Mouse (Mus musculus): ENCODE measurements around the gene E130311K13Rik. TPM values are rescaled to one million over a fixed set of nuclear protein-coding genes. Genes with fewer than 3 reads are reported as not detected.

The E130311K13Rik gene
- polyA plus RNA-seq, 1 experiment from 2014 or later, result 6.7 TPM

- H3K27me3 ChIP-seq, result no peaks in the 10 kb centered on the region
- no peak overlapping the region for H3K4me3 ChIP-seq
- peaks cover 10% of the 10 kb centered on the region for H3K36me3 ChIP-seq
- WGBS, result 68% methylated on average over 3 of the region's 3 CpGs
- no peaks in the 10 kb centered on the region for H3K4me1 ChIP-seq (replicated peaks)
- no peaks in the 10 kb centered on the region for H3K9me3 ChIP-seq
- H3K9ac ChIP-seq, result no peak overlapping the region
- no peak overlapping the region for H3K4me2 ChIP-seq
- ATAC-seq (ENCODE audit: low FRiP score, low read depth), result no peak
- no peak overlapping the region for H3K27ac ChIP-seq (replicated peaks)
Measured at GRCm38 (mm10) chr3:63919634-63920033, 9.6 kb downstream of the E130311K13Rik start.

- peaks cover 2% of the 10 kb centered on the region; the same call in 1 of the 2 replicates for H3K4me1 ChIP-seq (replicated peaks)
- no peaks in the 10 kb centered on the region for H3K9me3 ChIP-seq
- peaks cover 6% of the 10 kb centered on the region; the same call in 1 of the 2 replicates for H3K36me3 ChIP-seq
- H3K27me3 ChIP-seq, result no peaks in the 10 kb centered on the region
- H3K4me3 ChIP-seq, result no peak overlapping the region
- no peak overlapping the region for H3K9ac ChIP-seq
- WGBS, result 83% methylated on average over 4 of the region's 4 CpGs
- ATAC-seq (ENCODE audit: low FRiP score, low read depth), result no peak
- no peak overlapping the region for H3K27ac ChIP-seq (replicated peaks)
- no peak overlapping the region for H3K4me2 ChIP-seq
Measured at GRCm38 (mm10) chr3:63910301-63910700, 19.0 kb downstream of the E130311K13Rik start.

- Histone ChIP-seq H3K4me2 (peak overlapping the region; percentile 91), H3K27ac (replicated peaks) (no peak overlapping the region), H3K36me3 (no peaks in the 10 kb centered on the region), H3K4me3 (peak overlapping the region; percentile 41), H3K9ac (peak overlapping the region; percentile 53), H3K27me3 (no peaks in the 10 kb centered on the region), H3K4me1 (replicated peaks) (peaks cover 7% of the 10 kb centered on the region), H3K9me3 (no peaks in the 10 kb centered on the region)
- under 1% methylated on average over 18 of the region's 18 CpGs for WGBS
- no peak for ATAC-seq (ENCODE audit: low FRiP score, low read depth)
Measured at GRCm38 (mm10) chr3:63905241-63905640, 24.0 kb downstream of the E130311K13Rik start.

GRCm38 (mm10) chr3:63904157-63904556, 25.1 kb downstream of the E130311K13Rik start:
- H3K27me3 ChIP-seq, result no peaks in the 10 kb centered on the region
- 82% methylated on average over 2 of the region's 2 CpGs for WGBS
- no peak overlapping the region for H3K4me2 ChIP-seq
- H3K9me3 ChIP-seq, result no peaks in the 10 kb centered on the region
- H3K27ac ChIP-seq (replicated peaks), result no peak overlapping the region
- no peak overlapping the region for H3K4me3 ChIP-seq
- peaks cover 16% of the 10 kb centered on the region for H3K4me1 ChIP-seq (replicated peaks)
- H3K9ac ChIP-seq, result no peak overlapping the region
- ATAC-seq (ENCODE audit: low FRiP score, low read depth), result no peak
- no peaks in the 10 kb centered on the region for H3K36me3 ChIP-seq

- H3K27me3 ChIP-seq, result no peaks in the 10 kb centered on the region
- 1% methylated on average over 12 of the region's 12 CpGs for WGBS
- H3K4me2 ChIP-seq, result peak overlapping the region; percentile 90
- H3K4me3 ChIP-seq, result peak overlapping the region; percentile 65
- no peaks in the 10 kb centered on the region for H3K9me3 ChIP-seq
- H3K9ac ChIP-seq, result no peak overlapping the region
- H3K27ac ChIP-seq (replicated peaks), result 0 out of 2 replicates have a peak overlapping the region, but pooled peaks have one; percentile 13
- no peaks in the 10 kb centered on the region for H3K36me3 ChIP-seq
- H3K4me1 ChIP-seq (replicated peaks), result peaks cover 30% of the 10 kb centered on the region
- ATAC-seq (ENCODE audit: low FRiP score, low read depth), result 0 out of 2 replicates have a peak, but pooled peaks have one; percentile 2
Measured at GRCm38 (mm10) chr3:63900021-63900571, 29.2 kb downstream of the E130311K13Rik start.

- WGBS, result 0% methylated on average over 12 of the region's 12 CpGs
- peak within 1 kb of the TSS; percentile 81 for H3K27ac ChIP-seq (replicated peaks)
Measured at GRCm38 (mm10) chr3:63899309-63899695, 30.0 kb downstream of the E130311K13Rik start, which contains the start of gene Plch1. Gene Plch1, minus strand, starts transcription at chr3:63899472.

GRCm38 (mm10) chr3:63898581-63899308, 30.5 kb downstream of the E130311K13Rik start:
- H3K27ac ChIP-seq (replicated peaks), result peak overlapping the region; percentile 81
- peak overlapping the region; percentile 65 for H3K4me3 ChIP-seq
- WGBS, result under 1% methylated on average over 41 of the region's 41 CpGs
- H3K9me3 ChIP-seq, result no peaks in the 10 kb centered on the region
- ATAC-seq (ENCODE audit: low FRiP score, low read depth), result peak; percentile 92
- no peaks in the 10 kb centered on the region for H3K27me3 ChIP-seq
- H3K9ac ChIP-seq, result peak overlapping the region; percentile 66
- peak overlapping the region; percentile 90 for H3K4me2 ChIP-seq
- H3K4me1 ChIP-seq (replicated peaks), result peaks cover 29% of the 10 kb centered on the region
- H3K36me3 ChIP-seq, result no peaks in the 10 kb centered on the region

More at GRCm38 (mm10) chr3:63899309-63899695, 30.0 kb downstream of the E130311K13Rik start, which contains the start of gene Plch1:
- H3K4me3 ChIP-seq, result peak within 1 kb of the TSS; percentile 65
- no peaks in the 10 kb centered on the region for H3K27me3 ChIP-seq
- H3K9me3 ChIP-seq, result no peaks in the 10 kb centered on the region
- H3K4me2 ChIP-seq, result peak within 1 kb of the TSS; percentile 90
- peak; percentile 80 for ATAC-seq (ENCODE audit: low FRiP score, low read depth)
- peaks cover 29% of the 10 kb centered on the region for H3K4me1 ChIP-seq (replicated peaks)
- H3K9ac ChIP-seq, result peak within 1 kb of the TSS; percentile 66
- H3K36me3 ChIP-seq, result no peaks in the 10 kb centered on the region

GRCm38 (mm10) chr3:63897177-63897576, 32.1 kb downstream of the E130311K13Rik start:
- no peaks in the 10 kb centered on the region for H3K9me3 ChIP-seq
- 0 out of 2 replicates have a peak overlapping the region, but pooled peaks have one; percentile 65 for H3K4me3 ChIP-seq
- no peak overlapping the region for H3K27ac ChIP-seq (replicated peaks)
- peaks cover 29% of the 10 kb centered on the region for H3K4me1 ChIP-seq (replicated peaks)
- H3K27me3 ChIP-seq, result no peaks in the 10 kb centered on the region
- H3K4me2 ChIP-seq, result peak overlapping the region; percentile 90
- H3K9ac ChIP-seq, result no peak overlapping the region
- no peaks in the 10 kb centered on the region for H3K36me3 ChIP-seq
- no peak for ATAC-seq (ENCODE audit: low FRiP score, low read depth)
- WGBS, result 0% methylated on average over 1 of the region's 1 CpGs

GRCm38 (mm10) chr3:63896303-63896702, 33.0 kb downstream of the E130311K13Rik start:
- Histone ChIP-seq H3K9me3 (no peaks in the 10 kb centered on the region), H3K4me1 (replicated peaks) (peaks cover 29% of the 10 kb centered on the region), H3K27me3 (no peaks in the 10 kb centered on the region), H3K36me3 (no peaks in the 10 kb centered on the region), H3K27ac (replicated peaks) (no peak overlapping the region), H3K9ac (no peak overlapping the region), H3K4me2 (no peak overlapping the region), H3K4me3 (no peak overlapping the region)
- no peak for ATAC-seq (ENCODE audit: low FRiP score, low read depth)
- 40% methylated on average over 4 of the region's 4 CpGs for WGBS

GRCm38 (mm10) chr3:63895786-63896185, 33.5 kb downstream of the E130311K13Rik start:
- peaks cover 29% of the 10 kb centered on the region for H3K4me1 ChIP-seq (replicated peaks)
- 21% methylated on average over 2 of the region's 2 CpGs for whole genome bisulfite sequencing
- no peaks in the 10 kb centered on the region for H3K9me3 ChIP-seq
- no peaks in the 10 kb centered on the region for H3K27me3 ChIP-seq
- no peak overlapping the region for H3K4me2 ChIP-seq
- no peak for ATAC-seq (ENCODE audit: low FRiP score, low read depth)
- H3K36me3 ChIP-seq, result no peaks in the 10 kb centered on the region
- H3K4me3 ChIP-seq, result no peak overlapping the region
- no peak overlapping the region for H3K9ac ChIP-seq
- H3K27ac ChIP-seq (replicated peaks), result no peak overlapping the region

- 47% methylated on average over 7 of the region's 7 CpGs for WGBS
- Histone ChIP-seq H3K9ac (no peak overlapping the region), H3K36me3 (no peaks in the 10 kb centered on the region), H3K9me3 (no peaks in the 10 kb centered on the region), H3K27ac (replicated peaks) (no peak overlapping the region), H3K4me2 (no peak overlapping the region), H3K4me1 (replicated peaks) (peaks cover 18% of the 10 kb centered on the region), H3K27me3 (no peaks in the 10 kb centered on the region), H3K4me3 (no peak overlapping the region)
- ATAC-seq (ENCODE audit: low FRiP score, low read depth), result no peak
Measured at GRCm38 (mm10) chr3:63893677-63894076, 35.6 kb downstream of the E130311K13Rik start.

GRCm38 (mm10) chr3:63892154-63892553, 37.1 kb downstream of the E130311K13Rik start:
- no peak overlapping the region for H3K9ac ChIP-seq
- H3K4me1 ChIP-seq (replicated peaks), result 0 out of 2 replicates have a peak, but pooled peaks cover 7% of the 10 kb centered on the region
- ATAC-seq (ENCODE audit: low FRiP score, low read depth), result no peak
- no peaks in the 10 kb centered on the region for H3K27me3 ChIP-seq
- 47% methylated on average over 3 of the region's 3 CpGs for WGBS
- no peak overlapping the region for H3K4me2 ChIP-seq
- no peak overlapping the region for H3K4me3 ChIP-seq
- no peak overlapping the region for H3K27ac ChIP-seq (replicated peaks)
- no peaks in the 10 kb centered on the region for H3K9me3 ChIP-seq
- no peaks in the 10 kb centered on the region for H3K36me3 ChIP-seq
